Mouse (Mus musculus) c-Kit-positive CD71-positive TER-119-negative erythroid progenitor cells, embryonic 14.5 days (primary cell): ENCODE measurements around the gene Gm11555.
"Not testable (repeated sequence)": the region's sequence is repeated elsewhere in the genome, so short reads cannot be mapped to it uniquely, and the experiment has no call there.

Experiments used
- DNase-seq: peaks from one replicate; pipeline ENCODE4 v3.0.0-alpha.2; 2013; ENCODE audit warnings: low read depth

Gm11555 gene

DNA sequence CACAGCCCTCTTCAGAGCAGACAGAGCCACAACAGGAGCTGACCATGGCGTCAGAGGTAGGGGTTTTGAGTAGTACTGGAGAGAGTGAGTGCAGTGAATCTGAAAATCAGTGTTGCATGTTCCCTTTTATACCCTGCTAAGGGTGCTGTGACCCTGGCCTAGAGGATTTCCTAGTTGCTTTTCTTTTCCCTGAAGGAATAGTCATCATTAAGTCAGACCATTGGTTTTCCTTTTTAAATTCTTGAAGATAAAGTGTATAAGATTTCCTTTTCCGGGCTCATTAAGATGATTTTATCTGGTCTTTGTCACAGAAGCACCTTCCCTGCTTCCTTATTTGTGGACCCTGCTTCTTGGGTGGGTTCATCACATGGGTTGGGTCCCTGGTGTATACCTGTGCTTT, at the start of gene Gm11555:
Gm11555 (minus strand) TSS at position 101 of the 400 bp plus-strand sequence.
- no peak for DNase-seq

DNA sequence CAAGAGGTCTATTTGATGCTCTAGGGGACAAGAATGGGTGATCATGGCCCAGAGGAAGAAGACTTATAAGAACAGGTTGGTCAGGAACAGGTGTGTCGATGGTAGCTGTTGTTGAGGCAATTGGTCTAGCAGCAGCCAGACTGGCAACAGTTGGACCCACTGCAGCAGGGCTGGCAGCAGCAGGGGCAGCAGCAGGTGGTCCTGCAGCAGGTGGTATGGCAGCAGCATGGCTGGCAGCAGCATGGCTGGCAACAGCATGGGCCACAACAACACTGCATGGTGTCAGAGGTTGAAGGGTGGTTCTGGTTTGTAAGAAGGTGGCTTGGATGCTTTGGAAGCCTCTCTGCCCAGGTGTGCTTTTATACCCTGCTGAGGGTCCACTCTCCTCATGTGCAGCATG, 40.4 kb upstream of the Gm11555 start, which contains the start of gene Gm14190:
Gm14190 (minus strand) TSS at position 278 of the 400 bp plus-strand sequence.
- no peak for DNase-seq

DNA sequence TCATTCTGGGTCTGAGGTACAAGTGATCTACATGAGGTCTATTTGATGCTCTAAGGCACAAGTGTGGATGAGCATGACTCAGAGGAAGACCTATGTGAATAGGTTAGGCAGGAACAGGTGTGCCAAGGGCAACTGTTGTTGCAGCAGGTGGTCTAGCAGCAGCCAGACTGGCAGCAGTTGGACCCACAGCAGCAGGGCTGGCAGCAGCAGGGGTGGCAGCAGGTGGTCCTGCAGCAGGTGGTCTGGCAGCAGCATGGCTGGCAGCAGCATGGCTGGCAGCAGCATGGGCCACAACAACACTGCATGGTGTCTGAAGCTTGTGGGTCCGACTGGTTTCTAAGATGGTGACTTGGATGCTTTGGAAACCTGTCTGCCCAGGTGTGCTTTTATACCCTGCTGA, 35.2 kb upstream of the Gm11555 start:
- DNase-seq: not testable (repeated sequence)

DNA sequence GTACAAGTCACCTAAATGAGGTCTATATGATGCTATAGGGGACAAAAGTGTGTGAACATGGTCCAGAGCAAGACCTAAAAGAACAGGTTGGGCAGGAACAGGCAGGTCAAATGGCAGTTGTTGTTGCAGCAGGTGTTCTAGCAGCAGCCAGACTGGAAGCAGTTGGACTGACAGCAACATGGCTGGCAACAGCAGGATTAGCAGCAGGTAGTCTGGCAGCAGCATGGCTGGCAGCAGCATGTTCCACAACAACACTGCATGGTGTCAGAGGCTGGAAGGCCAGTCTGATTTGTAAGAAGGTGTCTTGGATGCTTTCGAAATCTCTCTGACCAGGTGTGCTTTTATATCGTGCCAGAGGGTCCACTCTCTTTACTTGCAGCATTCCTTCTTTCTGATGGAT, 33.4 kb upstream of the Gm11555 start:
- DNase-seq: no peak

DNA sequence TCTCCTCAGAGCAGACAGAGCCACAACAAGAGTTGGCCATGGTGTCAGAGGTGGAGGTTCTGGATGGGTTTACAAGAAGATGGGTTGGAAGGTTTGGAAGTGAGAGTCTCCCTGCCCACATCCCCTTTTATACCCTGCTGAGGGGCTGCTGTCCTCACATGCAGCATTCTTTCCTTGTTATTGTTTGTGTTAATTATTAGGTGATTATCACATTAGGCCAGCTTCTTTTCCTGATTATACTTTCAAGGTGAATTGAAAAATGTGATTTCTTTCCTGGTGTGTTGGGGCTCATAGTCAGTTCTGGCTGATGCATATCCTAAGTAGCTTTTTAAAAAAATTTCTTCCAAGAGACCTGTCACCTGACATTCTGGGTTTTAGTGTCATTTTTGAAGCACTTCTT, 15.8 kb upstream of the Gm11555 start, which contains the start of gene Krtap4-6:
Krtap4-6 (minus strand) TSS at position 101 of the 400 bp plus-strand sequence.
- DNase-seq: no peak

DNA sequence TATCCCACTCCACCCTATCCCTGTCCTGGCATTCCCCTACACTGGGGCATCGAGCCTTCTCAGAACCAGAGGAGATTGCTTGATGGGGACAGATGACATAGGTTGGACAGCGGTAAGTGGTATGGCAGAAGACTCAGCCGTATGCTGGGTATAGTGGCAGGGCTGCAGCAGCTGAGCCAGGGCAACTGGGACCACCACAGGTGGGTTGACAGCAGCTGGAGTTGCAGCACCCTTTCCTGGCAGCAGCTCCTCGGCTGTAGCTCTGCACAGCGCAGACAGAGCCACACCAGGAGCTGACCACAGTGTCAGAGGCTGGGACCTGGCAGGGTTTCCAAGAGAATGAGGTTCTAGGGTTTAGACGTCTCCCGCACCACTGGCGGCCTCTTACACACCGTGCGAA, 12.8 kb upstream of the Gm11555 start:
- DNase-seq: no peak

DNA sequence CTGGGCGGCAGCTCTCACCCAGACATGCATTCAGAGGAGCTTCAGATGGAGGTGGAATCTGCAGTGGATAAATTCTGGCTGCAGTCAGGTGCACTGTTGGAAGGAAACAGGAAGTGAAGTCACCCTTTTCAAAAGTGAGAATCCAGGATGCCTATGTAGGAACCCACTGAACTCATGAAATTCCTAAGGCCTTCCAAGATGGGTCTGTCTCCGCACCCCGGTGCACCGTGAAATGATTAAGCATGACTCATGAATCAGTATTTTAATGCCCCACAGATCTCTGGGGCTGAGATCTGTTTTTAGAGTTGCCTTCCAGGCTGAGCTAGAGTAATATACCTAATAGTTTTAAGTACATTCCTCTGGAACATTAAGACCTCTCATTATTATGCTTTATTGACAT, 9.2 kb upstream of the Gm11555 start:
- no peak for DNase-seq

DNA sequence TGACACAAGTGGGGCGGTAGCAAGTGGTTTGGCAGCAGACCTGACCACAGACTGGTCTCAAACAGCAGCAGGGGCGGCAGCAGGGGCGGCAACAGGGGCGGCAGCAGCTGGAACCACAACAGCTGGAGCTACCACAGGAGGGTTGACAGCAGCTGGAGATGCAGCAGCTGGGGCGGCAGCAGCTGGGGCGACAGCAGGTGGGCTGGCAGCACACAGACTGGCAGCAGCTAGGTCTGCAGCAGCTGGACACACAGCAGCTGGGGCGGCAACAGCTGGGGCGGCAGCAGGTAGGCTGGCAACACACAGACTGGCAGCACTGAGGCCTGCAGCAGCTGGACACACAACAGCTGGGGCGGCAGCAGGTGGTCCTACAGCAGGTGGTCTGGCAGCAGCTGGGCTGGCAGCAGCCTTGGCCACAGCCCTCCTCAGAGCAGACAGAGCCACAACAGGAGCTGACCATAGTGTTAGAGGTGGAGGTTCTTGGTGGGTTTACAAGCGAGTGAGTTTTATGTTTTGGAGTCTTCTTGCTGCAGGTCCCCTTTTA, 8.5 kb upstream of the Gm11555 start, which contains the start of gene Gm11563:
Gm11563 (minus strand) TSS at position 494 of the 544 bp plus-strand sequence.
- not testable (repeated sequence) for DNase-seq

DNA sequence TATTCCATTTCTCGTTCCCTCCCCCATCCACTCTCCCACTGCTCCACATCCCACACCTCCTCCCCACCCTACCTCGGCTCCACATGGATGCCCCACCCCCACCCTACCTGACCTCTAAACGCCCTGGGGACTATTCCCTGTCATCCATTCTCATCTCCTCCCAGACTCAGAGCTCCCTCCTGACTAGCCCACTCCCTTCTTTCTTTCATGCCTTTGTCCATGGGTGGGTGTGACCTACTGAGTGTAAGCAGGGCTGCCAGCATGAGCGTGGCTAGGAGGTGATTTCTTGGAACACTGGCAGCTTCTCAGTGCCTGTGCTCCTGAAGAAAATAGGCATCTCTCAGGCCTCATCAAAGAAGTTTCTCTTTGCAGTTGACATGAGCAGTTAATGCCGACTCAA, 7.0 kb upstream of the Gm11555 start:
- no peak for DNase-seq

DNA sequence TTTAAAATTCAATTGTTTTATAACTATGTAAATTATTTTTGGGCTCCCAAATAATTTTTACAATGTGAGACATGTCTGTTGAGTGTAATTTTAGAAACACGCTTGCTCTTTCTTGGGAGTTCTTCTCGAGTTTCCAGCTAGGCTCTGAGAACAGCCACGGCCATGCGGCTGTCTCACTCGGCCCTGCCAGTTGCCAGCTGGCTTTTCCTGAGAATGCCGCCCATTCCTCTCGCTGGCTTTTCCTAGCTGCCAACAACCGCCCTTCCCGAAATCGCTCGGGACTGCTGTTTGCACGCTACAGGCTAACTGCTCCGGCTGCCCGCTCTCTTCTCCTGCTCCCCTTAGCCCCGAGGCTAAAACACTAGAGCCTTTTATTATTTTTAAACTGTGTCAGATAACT, 3.6 kb downstream of the Gm11555 start:
- no peak for DNase-seq

DNA sequence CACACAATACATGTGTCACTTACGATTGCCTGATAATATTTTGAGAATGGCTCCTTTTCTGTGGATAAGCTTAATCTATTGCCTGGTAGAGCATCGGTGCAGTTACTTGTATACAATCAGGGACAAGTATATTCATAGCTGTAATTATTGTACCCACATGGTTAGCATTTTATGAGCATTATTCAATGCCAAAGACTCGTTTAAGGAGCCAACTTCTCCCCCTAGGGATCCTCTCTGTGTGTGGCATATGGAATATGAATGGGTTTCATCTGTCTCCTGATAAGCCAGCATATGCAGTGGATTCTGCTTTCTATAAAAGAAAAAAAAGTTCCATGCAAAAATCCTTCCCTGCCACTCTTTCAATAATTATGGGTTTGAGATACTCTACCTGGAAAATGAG, 5.7 kb downstream of the Gm11555 start:
- no peak for DNase-seq

DNA sequence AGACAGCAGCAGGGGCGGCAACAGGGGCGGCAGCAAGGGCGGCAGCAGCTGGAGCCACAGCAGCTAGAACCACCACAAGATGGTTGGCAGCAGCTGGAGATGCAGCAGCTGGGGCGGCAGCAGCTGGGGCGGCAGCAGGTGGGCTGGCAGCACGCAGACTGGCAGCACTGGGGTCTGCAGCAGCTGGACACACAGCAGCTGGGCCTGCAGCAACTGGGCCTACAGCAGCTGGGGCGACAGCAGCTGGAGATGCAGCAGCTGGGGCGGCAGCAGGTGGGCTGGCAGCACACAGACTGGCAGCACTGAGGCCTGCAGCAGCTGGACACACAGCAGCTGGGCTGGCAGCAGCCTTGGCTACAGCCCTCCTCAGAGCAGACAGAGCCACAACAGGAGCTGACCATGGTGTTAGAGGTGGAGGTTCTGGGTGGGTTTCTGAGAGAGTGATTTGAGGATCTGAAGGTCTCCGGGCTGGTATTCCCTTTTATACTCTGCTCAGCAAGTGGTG, 6.3 kb downstream of the Gm11555 start, which contains the start of gene Krtap4-7:
Krtap4-7 (minus strand) TSS at position 455 of the 505 bp plus-strand sequence.
- DNase-seq: not testable (repeated sequence)

DNA sequence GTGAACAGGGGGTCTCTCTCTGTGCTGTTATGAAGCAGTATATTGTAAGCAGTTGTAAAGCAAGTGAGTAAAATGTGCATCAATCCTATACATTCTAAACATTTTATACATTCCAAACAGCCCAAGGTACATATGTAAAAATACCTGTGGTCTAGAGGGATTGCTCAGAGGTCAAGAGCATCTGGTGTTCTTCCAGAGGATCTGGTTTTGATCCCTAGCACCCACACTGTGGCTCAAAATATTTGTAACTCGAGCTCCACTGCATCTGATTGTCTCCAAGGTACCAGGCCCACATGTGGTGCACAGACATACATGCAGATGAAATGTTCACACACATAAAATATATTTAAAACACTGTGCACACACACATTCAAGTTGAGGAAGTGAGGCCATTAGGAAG, 9.1 kb downstream of the Gm11555 start:
- DNase-seq: no peak

DNA sequence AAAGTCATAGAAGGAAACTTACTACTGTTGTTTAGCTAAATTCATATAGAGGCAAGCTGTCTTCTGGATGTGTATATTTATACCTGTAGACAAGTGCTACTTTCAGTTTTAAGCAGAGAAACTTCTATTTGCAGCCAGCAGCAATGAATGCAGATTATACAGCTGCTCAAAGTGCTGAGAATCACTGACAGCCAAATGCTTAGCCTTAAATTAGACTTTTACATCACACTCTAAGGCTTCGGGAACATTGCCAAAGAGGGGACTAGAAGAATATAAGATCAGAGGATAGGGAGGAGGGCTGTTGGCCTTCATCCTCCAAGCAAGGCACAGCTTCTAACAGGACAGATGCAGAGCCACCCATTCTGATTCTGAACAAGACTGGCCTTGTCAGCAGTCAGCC, 12.9 kb downstream of the Gm11555 start:
- no peak for DNase-seq

DNA sequence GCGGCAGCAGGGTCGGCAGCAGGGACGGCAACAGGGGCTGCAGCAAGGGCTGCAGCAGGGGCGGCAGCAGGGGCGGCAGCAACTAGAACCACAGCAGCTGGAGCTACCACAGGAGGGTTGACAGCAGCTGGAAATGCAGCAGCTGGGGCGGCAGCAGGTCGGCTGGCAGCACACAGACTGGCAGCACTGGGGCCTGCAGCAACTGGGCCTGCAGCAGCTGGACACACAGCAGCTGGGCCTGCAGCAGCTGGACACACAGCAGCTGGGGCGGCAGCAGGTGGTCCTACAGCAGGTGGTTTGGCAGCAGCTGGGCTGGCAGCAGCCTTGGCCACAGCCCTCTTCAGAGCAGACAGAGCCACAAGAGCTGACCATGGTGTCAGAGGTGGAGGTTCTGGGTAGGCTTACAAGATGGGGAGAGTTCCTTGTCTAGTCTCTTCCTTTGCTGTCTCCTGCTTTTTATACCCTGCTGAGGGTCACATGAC, 15.3 kb downstream of the Gm11555 start, which contains the start of gene Krtap4-2:
Krtap4-2 (minus strand) TSS at position 432 of the 482 bp plus-strand sequence.
- DNase-seq: no peak

DNA sequence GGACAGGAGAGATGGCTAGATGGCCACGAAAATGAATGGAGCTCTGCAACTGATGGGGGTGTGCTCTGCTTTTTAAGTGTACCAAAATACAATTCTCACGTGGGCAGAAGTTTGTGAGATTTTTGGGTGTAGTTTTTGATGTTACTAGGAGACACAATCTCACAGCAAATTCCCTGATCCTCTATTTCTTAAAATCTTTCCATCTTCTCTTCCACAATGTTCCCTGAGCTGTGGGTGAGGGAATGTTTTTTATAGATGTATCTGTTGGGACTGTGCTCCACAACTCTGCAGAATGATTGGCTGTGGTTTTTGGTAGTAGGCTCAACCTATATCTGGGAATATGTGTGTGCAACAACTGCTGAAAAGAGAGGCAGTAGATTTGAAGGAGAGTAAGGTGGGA, 16.7 kb downstream of the Gm11555 start:
- no peak for DNase-seq

DNA sequence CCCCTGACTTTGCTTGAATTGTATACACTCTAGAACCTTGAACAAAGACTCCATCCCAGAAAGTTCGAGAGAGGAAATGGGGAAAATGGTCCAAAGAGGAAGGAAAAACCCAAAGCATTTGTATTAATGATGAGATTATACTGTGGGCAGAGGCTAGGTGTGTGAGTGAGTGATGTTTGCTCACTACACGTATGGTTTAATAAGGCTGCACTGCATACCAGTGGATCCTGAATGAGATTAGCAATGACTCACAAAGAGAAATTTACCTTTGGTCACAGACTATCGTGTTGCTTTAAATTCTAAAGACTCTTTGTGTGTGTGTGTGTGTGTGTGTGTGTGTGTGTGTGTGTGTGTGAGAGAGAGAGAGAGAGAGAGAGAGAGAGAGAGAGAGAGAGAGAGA, 19.1 kb downstream of the Gm11555 start:
- no peak for DNase-seq

DNA sequence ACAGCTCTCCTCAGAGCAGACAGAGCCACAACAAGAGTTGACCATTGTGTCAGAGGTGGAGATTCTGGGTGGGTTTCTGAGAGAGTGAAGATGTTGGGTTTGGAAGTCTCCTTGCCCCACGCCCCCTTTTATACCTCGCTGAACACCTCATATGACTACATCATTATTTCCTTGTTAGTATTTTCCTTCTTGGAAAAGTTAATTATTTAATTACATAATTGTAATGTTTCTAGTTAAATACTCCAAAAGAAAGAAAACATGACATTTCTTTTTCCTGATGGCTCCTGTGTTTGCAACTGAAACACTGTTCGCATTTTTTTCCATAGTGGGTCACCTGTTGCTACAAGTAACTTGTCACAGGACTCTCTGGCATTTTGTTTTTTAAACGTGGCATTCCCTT, 21.9 kb downstream of the Gm11555 start, which contains the start of gene Krtap4-1:
Krtap4-1 (minus strand) TSS at position 101 of the 400 bp plus-strand sequence.
- no peak for DNase-seq

DNA sequence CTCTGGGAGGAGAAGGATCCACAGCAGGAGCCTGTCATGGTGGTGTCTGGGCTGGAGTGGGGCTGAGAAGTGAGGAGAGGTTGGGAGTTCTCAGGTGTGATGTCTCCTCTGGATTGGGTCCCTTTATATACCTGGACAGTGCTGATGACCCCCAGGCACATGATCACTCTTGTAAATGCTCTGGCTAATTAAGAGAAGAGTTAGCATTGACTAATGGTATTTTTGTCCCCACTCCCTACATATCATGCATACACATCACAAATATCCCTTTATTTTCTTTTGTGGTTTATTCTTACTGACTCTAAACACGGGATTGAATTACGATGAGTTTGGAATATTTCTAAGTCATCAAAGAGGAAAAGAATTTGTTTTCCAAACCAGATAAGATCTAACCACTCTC, 29.7 kb downstream of the Gm11555 start, which contains the start of gene Gm11562:
Gm11562 (minus strand) TSS at position 101 of the 400 bp plus-strand sequence.
- DNase-seq: no peak

DNA sequence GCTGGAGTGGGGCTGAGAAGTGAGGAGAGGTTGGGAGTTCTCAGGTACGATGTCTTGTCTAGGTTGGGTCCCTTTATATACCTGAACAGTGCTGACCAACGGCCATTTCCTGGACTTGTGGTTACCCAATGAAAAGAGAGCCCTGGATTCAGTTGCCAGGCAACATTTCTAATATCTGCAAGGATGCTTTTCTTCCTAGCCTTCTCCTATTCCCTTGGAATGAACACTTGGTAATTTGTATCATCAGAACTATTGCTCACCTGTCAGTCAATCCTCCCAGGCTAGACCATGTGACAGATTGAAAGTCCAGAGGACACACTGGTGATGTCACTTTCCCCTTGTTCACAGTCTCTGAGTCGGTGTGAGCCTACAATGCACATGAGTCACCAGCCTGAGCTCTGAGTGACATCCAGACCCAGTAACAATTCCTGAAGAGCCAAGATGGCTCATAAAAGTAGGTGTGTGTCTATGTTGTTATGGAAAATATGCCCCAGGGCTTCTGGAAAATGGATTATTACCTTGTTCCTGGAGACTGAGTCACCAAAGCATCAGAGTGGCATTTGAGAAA, 35.2 kb downstream of the Gm11555 start, which contains the start of gene Krtap2-4:
Krtap2-4 (minus strand) TSS at position 51 of the 568 bp plus-strand sequence.
- no peak for DNase-seq

DNA sequence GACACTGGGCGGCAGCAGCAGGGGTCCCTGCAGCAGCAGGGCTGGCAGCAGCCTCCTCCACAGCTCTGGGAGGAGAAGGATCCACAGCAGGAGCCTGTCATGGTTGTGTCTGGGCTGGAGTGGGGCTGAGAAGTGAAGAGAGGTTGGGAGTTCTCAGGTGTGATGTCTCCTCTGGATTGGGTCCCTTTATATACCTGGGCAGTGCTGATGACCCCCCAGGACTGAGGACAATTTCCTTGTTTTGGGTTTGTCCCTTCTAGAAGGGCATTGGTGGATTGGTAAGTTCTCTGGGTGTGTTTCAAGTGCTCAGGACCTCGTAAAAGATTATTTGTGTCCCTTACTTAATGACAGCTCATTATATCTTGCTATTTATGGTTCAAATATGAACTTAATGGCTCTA, 39.9 kb downstream of the Gm11555 start, which contains the start of gene Gm11937:
Gm11937 (minus strand) TSS at position 101 of the 400 bp plus-strand sequence.
- not testable (repeated sequence) for DNase-seq

DNA sequence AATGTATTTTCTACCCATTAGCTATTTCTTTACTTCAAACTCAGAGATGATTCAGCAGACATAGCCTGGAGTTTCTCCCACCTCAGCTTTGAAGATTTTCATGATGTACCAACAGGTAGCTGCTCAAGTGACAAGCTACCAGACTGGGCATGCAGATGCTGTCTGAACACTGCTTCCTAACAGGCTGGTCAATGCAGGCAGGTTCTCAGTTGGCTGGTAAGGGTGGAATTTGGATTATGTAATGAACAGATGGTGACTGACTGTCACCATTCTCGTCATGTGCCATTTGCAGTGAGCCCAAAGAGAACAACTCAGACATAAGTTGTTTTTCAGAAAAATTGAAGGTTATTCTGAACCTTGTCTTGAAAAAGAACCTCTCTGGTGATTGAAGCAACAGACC, 40.9 kb downstream of the Gm11555 start:
- DNase-seq: no peak

DNA sequence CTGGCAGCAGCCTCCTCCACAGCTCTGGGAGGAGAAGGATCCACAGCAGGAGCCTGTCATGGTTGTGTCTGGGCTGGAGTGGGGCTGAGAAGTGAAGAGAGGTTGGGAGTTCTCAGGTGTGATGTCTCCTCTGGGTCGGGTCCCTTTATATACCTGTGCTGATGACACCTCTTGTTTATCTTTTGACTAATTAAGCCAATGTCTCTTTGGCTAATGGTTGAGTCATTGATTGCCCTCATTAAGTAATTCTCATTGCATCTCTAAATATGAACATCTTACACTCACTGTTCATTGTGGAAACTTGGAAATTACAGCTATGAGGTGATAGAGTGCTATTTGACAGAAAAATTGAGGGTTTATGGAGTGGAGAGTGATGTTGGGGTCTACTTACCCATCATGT, 46.8 kb downstream of the Gm11555 start, which contains the start of gene Gm11938:
Gm11938 (minus strand) TSS at position 101 of the 400 bp plus-strand sequence.
- DNase-seq: not testable (repeated sequence)
